Mouse (Mus musculus): ENCODE data around the gene Cntfr. TPM values are rescaled to one million over a fixed set of nuclear protein-coding genes. Genes with fewer than 3 reads are reported as not detected.

Cntfr gene
- polyA plus RNA-seq, 1 experiment from 2014 or later, result 4.3 TPM

DNA sequence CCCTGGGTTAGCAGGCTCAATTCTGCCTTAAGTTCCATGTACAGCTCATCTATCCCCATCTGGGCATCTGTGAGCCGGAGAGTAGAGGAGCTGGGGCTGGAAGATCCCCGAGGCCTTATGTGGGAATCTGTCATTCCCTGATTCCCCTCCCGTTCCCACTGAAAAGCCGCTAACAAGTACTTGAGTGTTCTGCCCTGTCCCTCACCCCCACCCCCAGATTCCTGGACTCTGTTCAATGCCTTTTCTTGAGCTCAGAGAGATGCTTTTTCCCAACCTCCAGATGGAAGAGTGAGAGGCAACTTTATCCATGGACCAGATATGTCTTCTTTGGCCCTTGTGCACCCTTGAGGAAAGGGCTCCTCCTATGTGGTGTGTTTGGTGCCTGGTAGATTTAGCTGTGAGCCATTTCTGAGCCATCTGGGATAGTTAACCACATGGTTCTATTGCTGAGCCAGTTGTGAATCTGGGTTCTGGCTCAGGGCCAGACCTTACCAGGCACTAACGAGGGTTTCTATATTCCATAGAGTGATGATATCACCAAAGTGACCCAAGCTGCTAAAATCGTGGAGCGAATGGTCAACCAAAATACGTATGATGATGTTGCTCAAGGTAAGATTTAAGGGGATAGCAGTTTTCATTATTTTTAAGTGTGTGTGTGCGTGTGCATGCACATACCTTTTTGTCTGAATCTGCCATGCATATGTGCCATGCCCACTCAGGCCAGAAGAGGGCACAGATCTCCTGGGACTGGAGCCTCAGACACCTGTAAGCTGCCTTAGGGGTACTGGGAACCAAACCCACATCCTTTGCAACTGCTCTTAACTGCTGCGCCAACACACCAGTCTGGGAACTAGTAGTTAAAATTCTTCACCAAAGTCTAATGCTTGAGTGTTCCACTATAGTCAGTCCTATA, 87.0 kb downstream of the Cntfr start:
- DNase-seq (ENCODE audit: low spot score), result no peak
- 74% methylated on average over 10 of the region's 10 CpGs for WGBS
- ATAC-seq (ENCODE audit: low FRiP score, low TSS enrichment), result no peak
- Histone ChIP-seq H3K4me3 (ENCODE audit: low read depth, low read length) (no peak overlapping the region), H3K27ac (replicated peaks) (no peak overlapping the region), H3K36me3 (ENCODE audit: control insufficient read depth, insufficient read depth, low read length) (no peaks in the 10 kb centered on the region), H3K27me3 (ENCODE audit: control insufficient read depth, insufficient read depth, low read length) (no peaks in the 10 kb centered on the region), H3K9me3 (ENCODE audit: control insufficient read depth, low read length) (no peaks in the 10 kb centered on the region), H3K4me2 (replicated peaks; ENCODE audit: low read depth) (no peak overlapping the region), H3K9ac (ENCODE audit: low read length) (no peak overlapping the region), H3K4me1 (replicated peaks; ENCODE audit: control insufficient read depth, insufficient read depth) (no peaks in the 10 kb centered on the region)
- TF ChIP-seq EP300 (optimal IDR thresholded peaks at IDR 0.05) (no peak), CTCF (IDR thresholded peaks at IDR 0.05; ENCODE audit: low read depth) (peak; percentile 51)

Other genes with a start within 250 kb of the Cntfr start
- 1.4 and 1.5 TPM in 2 replicates for gene Kif24, start 232.2 kb downstream of the Cntfr start, polyA plus RNA-seq (2015; fragmentation: Nextera tagmentation; extraction: Ambion mirVana)
- 38.6 and 38.8 TPM in 2 replicates for gene Nudt2, start 231.9 kb downstream of the Cntfr start, polyA plus RNA-seq (2015; fragmentation: Nextera tagmentation; extraction: Ambion mirVana)
- 3.9 and 4.5 TPM in 2 replicates for gene AI464131, start 194.0 kb downstream of the Cntfr start, polyA plus RNA-seq (2015; fragmentation: Nextera tagmentation; extraction: Ambion mirVana)
- gene 1110017D15Rik, start 179.8 kb downstream of the Cntfr start, polyA plus RNA-seq (2015; fragmentation: Nextera tagmentation; extraction: Ambion mirVana), result 0.51 and 0.53 TPM in 2 replicates
- gene Fam219a, start 127.6 kb downstream of the Cntfr start, polyA plus RNA-seq (2015; fragmentation: Nextera tagmentation; extraction: Ambion mirVana), result 1.4 and 2.4 TPM in 2 replicates
- 6.0 and 6.5 TPM in 2 replicates for gene Dnaic1, start 127.3 kb downstream of the Cntfr start, polyA plus RNA-seq (2015; fragmentation: Nextera tagmentation; extraction: Ambion mirVana)
- gene Enho, start 56.8 kb downstream of the Cntfr start, polyA plus RNA-seq (2015; fragmentation: Nextera tagmentation; extraction: Ambion mirVana), result 50.5 and 55.4 TPM in 2 replicates
- gene Il11ra1, start 2.9 kb upstream of the Cntfr start, polyA plus RNA-seq (2015; fragmentation: Nextera tagmentation; extraction: Ambion mirVana), result 73.7 and 80.0 TPM in 2 replicates
- 38.0 and 40.2 TPM in 2 replicates for gene Rpp25l, start 16.4 kb upstream of the Cntfr start, polyA plus RNA-seq (2015; fragmentation: Nextera tagmentation; extraction: Ambion mirVana)
- gene Dctn3, start 26.1 kb upstream of the Cntfr start, polyA plus RNA-seq (2015; fragmentation: Nextera tagmentation; extraction: Ambion mirVana), result 129 TPM in 2 replicates
- 0.05 and 0.07 TPM in 2 replicates for gene Arid3c, start 34.1 kb upstream of the Cntfr start, polyA plus RNA-seq (2015; fragmentation: Nextera tagmentation; extraction: Ambion mirVana)
- gene Galt, start 58.1 kb upstream of the Cntfr start, polyA plus RNA-seq (2015; fragmentation: Nextera tagmentation; extraction: Ambion mirVana), result 27.4 and 31.3 TPM in 2 replicates
- gene Sigmar1, start 59.1 kb upstream of the Cntfr start, polyA plus RNA-seq (2015; fragmentation: Nextera tagmentation; extraction: Ambion mirVana), result 41.6 and 43.9 TPM in 2 replicates
- gene Ccl27a, start 77.2 kb upstream of the Cntfr start, polyA plus RNA-seq (2015; fragmentation: Nextera tagmentation; extraction: Ambion mirVana), result 21.2 and 21.3 TPM in 2 replicates
- gene Gm21541, start 206.5 kb upstream of the Cntfr start, polyA plus RNA-seq (2015; fragmentation: Nextera tagmentation; extraction: Ambion mirVana), result 11.1 and 17.8 TPM in 2 replicates
- 2.0 and 2.3 TPM in 2 replicates for gene Gm20878, start 244.5 kb upstream of the Cntfr start, polyA plus RNA-seq (2015; fragmentation: Nextera tagmentation; extraction: Ambion mirVana)